Mouse (Mus musculus): ENCODE measurements around the gene H2al1m. TPM values are rescaled to one million over a fixed set of nuclear protein-coding genes. Genes with fewer than 3 reads are reported as not detected.

H2al1m gene
- polyA plus RNA-seq, 1 experiment from 2014 or later = not detected

Other genes with a start within 250 kb of the H2al1m start
- not detected in 2 replicates for gene Fthl17f, start 220.7 kb upstream of the H2al1m start, polyA plus RNA-seq (2015; fragmentation: Nextera tagmentation; extraction: Ambion mirVana)
- not detected in 2 replicates for gene 4930402K13Rik, start 179.2 kb upstream of the H2al1m start, polyA plus RNA-seq (2015; fragmentation: Nextera tagmentation; extraction: Ambion mirVana)
- 3.8 and 4.7 TPM in 2 replicates for gene Lancl3, start 83.9 kb upstream of the H2al1m start, polyA plus RNA-seq (2015; fragmentation: Nextera tagmentation; extraction: Ambion mirVana)
- 0.24 TPM in 1 of 2 replicates, not detected in the other for gene Gm14862, start 26.9 kb upstream of the H2al1m start, polyA plus RNA-seq (2015; fragmentation: Nextera tagmentation; extraction: Ambion mirVana)
- gene Xk, start 11.0 kb upstream of the H2al1m start, polyA plus RNA-seq (2015; fragmentation: Nextera tagmentation; extraction: Ambion mirVana) = 2.5 and 3.1 TPM in 2 replicates
- gene H2al1k, start 66.9 kb downstream of the H2al1m start, polyA plus RNA-seq (2015; fragmentation: Nextera tagmentation; extraction: Ambion mirVana) = not detected in 2 replicates
- gene Cybb, start 204.0 kb downstream of the H2al1m start, polyA plus RNA-seq (2015; fragmentation: Nextera tagmentation; extraction: Ambion mirVana) = 0.27 and 0.63 TPM in 2 replicates